Mouse (Mus musculus) heart, postnatal 4 days (tissue): ENCODE measurements around the gene Hnrnpa3. TPM values are rescaled to one million over a fixed set of nuclear protein-coding genes. Genes with fewer than 3 reads are reported as not detected.
"Not testable (repeated sequence)": the region's sequence is repeated elsewhere in the genome, so short reads cannot be mapped to it uniquely, and the experiment has no call there.

ENCODE experiments used
- DNase-seq: peaks from one replicate; pipeline ENCODE4 v3.0.0; 2021
- total RNA-seq, 2 experiments: library from RNA; stranded (reverse); gene quantifications; 2 replicates each; pipeline ENCODE4 v1.2.3; 2021

Gene Hnrnpa3
- total RNA-seq, 2 experiments from 2014 or later, result 504 to 509 TPM

DNA sequence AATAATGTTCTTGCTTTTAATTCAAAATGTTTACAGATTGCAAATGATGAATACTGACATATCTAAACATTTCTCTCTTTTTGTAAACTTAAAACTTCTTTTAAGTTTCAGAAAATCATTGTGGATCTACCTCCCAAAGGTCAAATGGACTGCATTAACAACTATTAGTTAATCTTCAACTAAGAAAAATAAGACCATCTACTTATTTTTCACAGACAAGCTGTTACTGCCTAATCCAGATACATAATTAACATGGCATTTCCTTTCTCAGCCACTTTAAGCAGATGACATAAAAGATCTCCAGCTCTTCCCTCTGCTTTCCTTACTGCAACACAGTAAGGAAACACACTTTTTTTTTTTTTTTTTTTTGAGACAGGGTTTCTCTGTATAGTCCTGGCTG, 21.7 kb upstream of the Hnrnpa3 start:
- DNase-seq, result no peak

DNA sequence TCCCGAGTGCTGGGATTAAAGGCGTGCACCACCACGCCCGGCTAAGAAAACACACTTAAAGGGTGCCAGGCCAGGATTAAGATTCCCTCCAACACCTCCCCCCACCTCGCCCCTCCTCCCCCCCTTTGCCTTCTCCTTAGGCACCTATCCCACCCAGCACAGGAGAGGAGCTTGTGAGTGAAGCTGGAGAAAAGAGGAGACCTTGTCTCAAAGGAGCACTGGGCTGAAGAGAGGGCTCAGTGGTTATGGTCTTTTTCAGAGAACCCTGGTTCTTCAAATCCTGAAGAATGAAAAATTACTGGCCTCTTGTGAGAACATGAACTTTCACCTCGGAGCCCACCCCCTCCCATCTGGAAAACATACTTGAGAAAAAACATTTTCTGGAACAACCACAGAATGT, 21.2 kb upstream of the Hnrnpa3 start:
- DNase-seq, result not testable (repeated sequence)

DNA sequence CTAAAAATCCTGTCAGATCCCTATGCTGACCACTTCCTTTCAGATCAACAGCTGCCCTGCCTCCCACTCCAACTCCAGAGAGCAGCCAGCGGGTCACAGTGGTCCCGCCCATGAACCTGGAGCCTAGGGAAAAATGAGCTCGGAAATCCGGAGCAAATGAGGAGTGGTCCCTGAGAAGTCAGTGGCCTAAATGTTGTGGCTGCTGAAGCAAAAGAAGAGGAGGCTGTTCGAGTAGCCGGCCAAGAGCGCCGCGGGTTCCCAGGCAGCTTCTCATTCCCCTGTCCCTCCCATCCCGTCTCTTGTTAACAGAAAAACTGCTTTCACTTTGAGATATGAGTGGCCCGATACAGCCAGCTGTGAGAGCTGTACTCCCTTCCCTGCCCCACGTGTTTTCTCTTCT, 19.5 kb upstream of the Hnrnpa3 start:
- not testable (repeated sequence) for DNase-seq

DNA sequence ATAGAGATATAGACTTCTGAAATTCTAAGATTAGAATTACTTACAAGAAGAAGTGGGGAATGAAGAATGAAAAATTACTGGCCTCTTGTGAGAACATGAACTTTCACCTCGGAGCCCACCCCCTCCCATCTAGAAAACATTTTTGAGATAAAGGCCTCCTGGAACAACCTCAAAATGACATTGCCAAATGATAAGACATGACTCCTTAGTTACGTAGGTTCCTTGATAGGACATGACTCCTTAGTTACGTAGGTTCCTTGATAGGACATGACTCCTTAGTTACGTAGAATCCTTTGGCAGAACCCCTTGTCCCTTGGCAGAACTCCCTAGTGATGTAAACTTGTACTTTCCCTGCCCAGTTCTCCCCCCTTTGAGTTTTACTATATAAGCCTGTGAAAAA, 16.7 kb upstream of the Hnrnpa3 start:
- not testable (repeated sequence) for DNase-seq

DNA sequence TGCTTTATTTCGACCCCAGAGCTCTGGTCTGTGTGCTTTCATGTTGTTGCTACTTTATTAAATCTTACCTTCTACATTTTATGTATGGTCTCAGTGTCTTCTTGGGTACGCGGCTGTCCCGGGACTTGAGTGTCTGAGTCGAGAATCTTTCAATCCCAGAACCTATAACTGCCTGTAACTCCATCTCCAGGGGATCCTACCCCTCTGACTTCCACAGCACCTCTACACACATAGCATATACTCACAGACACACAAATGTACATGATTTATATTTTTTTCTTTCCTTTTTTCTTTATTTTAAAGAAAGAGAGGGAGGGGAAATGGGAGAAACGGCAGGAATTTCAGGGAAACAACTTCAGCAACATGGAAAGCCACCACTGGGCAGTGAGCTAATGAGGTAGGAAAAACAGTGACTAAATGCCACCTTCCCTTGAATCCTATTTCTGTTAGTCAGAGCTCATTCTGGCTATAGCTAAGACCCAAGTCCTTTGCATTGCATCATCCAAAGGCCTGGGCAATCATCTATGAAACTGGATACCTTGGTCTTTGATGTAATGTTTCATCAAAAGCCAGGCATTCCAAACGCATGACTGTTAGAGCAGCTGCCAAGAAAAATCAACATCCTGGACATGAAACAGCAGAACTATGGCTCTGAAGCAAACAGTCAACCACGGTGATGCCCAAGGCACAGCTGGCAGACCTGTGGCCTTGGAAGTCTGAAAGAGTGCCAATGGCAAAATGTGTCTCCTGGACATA, 16.1 kb upstream of the Hnrnpa3 start:
- peak; percentile 46 for DNase-seq

DNA sequence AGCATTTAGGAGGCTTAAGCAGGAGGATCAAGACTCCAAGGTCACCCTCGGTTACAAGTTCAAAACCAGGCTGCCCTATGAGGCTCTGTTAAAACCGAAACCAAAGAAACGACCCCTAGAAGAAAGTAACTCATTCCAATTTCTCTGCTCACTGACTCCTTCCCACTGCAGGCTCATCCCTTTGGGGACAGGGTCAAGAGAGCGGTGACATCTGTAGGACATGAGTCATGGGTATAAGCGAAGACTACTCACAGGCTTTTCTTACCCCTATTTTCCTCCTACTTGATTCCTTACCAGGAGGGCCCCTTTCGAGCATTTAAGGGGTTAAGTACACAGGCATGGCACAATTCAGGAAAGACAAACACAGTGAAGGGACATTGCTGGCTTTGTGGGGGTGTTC, 15.1 kb upstream of the Hnrnpa3 start:
- no peak for DNase-seq

DNA sequence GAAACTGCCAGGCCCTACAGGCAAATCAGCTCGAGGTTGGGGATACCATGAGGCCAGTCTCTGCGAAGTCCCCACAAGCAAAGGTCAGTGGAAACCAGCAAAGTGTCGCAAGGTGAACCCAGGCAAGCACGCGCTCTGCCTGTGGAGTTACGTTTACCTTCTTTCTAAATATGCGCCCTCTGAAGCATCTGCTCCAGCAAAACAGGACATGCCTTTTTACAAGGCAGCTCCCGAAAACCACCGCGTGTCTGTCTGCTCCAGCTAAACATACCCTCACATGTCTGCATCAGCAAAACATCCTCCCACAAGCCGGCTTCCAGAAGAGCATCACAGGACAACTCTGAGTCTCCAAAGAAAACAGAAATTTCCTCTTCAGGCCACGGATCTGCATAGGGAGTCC, 13.8 kb upstream of the Hnrnpa3 start:
- DNase-seq, result no peak

DNA sequence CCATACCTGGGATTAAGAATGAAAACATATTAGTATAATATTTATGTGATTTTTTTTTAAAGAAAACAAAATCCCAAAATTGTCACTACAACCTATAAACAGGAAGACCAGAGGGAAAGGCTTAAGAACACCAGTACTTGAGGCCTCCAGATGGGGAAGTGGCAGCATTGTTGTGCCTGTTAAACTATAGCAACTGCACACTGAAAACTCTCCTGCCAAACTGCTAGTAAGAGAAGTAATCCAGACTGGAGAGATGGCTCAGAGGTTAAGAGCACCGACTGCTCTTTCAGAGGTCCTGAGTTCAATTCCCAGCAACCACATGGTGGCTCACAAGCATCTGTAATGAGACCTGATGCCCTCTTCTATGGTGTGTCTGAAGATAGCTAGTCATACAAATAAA, 8.6 kb upstream of the Hnrnpa3 start:
- no peak for DNase-seq

DNA sequence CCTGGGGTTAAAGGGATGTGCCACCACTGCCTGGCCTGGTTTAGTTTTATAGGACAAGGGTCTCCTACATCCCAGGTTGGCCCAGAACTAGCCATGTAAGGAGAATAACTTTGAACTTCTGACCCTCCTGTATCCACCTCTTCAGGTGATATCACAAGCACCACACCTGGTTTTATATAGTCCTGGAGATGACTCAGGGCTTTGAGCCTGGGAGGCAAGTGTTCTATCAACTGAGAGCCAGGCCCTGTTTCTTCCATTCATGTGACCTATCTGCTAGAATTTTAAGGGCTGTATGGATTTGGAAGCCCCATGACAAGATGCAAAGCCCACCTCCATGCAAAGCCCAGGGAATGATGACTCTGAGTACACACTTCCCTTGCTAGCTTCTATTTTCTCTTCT, 5.9 kb upstream of the Hnrnpa3 start:
- no peak for DNase-seq

DNA sequence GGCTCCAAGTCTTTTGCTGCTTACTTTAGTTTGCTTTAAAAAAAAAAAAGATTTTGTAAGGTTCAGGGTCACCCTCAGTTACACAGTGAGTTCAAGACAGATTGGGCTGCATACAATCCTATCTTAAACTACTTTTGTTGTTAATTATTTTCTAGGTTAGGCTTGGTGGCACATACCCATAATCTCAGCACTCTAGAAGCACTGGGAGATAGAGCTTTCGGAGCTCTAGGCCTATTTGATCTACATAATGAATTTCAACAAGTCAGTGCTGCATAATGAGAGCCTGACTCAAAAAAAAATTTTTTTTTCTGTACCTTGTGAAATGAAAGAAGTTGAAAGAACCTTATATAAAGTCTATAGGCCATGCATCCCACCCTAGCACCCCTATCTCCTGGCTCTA, 4.4 kb upstream of the Hnrnpa3 start:
- no peak for DNase-seq

DNA sequence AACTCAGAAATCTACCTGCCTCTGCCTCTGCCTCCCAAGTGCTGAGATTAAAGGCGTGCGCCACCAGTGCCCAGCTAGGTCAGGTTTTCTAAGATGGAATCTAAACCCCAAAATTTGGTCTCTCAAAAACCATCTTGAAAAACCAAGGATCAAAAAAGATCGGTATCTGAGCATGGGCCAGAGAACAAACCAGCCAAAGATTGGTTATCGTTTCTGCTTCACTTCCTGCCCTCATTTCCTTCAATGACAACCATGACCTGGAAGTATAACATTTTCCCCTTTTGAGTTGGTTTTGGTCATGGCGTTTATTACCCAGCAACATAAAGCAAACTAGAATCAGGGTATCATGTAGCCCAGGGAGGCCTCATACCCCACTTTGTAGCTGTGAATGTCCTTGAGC, 2.1 kb upstream of the Hnrnpa3 start:
- DNase-seq, result no peak

DNA sequence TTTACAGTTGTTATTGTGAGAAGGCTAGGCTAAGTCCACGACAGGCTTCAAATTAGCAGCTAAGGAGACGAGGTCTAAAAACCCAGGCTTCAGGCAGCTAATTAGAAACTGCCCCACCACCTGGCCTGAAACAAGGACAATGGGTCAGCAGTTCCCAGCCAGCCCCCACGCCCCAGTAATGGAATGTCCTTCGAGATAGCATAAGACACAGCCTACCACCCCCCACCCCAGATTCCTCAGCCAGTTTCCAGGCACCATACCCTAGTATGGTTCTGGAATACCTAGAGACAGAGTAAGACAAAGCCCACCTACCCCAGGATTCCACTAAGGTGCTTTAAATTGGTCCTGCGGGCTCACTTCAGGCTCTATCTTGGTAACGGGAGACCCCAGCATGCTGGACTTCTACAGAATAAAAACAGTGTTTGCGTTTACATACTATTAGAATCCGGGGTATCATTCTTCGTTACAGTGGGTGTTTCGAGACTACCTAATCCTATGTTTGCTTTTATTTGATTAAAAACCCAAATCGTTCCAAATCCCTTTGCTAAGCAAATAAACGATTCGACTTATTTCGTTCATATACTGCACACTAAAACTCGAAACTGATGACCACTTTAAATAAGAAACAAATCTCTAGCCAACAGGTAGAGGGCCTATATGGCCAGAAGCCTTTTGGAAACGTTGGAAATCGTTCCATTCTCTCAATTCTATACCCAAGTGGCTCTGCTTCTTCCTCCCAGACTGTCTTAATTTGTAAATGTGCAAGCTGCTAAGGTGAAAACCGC, 962 bp upstream of the Hnrnpa3 start:
- DNase-seq, result peak; percentile 62

DNA sequence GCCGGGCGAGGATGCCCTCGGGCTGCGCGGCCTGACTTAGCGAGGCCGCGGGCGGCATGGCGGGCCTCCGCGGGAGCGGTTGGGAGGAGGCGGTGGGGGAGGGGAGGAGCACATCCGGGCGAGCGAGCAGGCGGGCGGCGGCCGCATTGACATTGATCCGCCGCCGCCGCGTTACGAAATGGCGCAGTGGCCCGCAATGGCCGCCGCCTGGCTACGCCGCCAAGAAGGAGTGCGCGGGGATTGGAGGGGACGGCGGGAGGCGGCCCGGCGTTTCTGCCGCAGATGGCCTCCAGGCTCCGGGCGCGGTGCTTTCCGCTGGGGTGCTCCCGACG, 534 bp downstream of the Hnrnpa3 start:
- peak; percentile 95 for DNase-seq

DNA sequence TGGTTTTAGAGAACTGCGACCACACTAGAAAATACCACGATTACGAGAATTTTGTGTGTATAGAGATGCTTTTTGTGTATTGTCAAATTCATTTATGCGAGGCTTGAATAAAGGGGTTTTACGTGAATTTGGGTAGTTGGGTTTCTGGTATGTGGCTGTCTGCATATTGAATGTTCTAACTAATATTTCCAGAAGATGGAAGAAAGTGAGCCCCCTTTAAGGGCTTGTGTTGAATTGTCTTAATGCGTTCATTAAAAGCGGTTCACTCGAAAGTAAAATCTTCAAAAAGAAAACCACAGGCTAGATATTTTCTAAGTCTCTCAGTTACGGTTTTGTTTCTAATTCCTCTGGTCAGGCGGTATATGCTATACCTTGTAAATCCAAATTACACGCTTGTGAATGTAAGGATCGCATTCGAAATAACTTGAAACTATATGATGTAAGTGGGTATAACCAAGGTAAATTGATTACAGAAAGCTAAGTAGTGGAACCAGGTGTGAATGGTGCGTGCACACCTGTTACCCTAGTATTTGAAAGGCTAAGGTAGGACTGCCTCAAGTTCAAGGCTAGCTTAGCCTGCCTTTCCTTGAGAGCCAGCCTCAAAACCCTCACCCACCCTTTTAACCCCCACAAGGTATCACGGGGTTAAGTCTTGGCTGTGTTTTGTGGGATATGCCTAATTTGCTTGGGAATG, 1.3 kb downstream of the Hnrnpa3 start:
- DNase-seq, result no peak

DNA sequence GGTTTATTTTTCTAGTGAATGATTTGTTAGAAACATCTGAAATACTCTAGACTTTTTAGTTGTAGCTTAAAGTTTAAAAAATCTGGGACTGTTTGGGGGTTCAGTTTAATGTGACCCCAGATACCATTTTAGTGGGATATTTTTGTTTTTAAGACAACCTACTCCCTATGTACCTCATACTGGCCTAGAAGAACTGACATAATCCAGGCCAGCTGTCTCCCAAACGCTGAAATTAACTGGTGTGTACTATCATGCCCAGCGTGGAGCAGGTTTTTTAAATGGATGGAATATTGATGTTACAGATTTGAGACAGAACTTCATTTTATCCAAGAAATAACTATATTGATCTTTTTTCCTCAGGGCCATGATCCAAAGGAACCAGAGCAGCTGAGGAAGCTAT, 2.0 kb downstream of the Hnrnpa3 start:
- no peak for DNase-seq

DNA sequence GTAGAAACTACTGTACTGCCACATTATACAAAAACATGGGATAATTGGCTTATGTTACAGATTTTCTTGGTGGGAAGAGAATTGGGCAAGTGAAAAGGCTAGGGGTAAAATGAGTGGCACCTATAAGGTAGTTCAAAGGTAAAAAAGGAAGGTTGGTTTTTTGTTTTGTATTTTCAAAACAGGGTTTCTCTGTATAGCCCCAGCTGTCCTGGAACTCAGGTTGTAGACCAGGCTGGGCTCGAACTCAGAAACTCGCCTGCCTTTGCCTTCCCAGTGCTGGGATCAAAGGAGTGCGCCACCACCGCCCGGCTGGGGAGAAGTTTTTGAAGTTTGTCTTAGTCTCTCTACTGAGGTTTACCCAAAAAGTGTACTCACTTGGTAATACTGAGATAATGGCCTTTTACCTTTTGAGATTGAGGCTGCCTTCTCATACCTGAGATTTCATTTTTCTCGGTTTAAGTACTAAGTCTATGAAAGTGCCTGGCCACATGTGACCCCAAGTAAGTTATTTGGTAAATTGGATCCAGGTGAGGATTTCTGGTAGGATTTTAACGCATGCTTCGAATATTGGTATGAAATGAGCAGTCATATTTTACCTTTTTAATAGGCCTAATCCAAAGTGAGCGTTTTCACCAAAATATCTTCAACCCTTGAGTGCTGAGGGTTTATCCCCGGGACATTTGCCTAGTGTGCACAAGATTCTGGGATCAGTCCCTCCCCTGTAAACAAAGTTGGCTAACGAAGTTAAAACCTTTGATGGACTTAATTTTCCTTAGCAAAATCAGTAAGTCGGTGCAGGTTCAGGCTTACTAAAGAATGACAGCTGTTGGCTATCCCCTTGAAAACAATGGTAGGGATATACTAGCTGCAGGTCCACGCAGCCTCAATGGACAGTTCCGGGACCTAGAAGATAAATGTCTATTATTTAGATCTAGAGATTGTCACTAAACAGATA, 10.7 kb downstream of the Hnrnpa3 start:
- DNase-seq, result no peak

DNA sequence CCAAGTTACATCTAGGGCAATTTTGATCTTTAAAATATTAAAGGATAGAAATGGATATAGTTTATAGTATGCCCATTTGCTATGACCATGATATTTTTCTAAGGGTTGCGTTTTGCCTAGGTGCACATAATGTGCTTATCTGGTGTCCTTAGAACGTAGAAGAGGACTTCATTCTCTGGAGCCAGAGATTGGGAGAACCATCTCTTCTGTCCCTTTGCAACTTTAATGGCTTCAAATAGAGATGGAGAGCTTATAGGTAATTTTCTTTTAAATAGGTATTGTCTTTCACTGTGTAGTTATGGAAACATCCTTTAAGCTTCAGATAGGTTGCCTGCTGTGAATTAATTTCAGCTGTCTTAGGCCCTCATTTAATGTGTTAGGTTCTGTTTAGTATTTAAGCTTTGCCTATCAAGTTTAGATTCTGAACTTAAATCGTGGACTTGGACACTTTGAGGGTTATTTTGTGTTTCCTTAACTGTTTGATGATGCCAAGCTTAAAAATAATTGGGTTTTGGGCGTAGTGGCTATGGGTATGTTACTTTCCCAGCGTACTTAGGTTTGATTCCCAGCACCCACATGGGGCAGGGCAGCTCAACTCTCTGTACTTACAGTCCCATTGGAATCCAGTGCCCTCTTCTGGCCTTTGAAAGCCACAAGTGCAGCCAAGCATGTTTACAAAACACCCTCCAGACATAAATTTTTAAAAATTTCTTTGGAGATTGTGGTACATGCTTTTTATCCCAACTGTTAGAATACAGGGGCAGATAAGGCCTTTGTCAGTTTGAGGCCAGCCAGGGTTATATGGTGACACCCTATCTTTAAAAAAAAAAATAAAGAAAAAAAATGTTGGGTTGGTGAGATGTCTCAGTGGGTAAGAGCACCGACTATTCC, 11.6 kb downstream of the Hnrnpa3 start:
- DNase-seq, result no peak

DNA sequence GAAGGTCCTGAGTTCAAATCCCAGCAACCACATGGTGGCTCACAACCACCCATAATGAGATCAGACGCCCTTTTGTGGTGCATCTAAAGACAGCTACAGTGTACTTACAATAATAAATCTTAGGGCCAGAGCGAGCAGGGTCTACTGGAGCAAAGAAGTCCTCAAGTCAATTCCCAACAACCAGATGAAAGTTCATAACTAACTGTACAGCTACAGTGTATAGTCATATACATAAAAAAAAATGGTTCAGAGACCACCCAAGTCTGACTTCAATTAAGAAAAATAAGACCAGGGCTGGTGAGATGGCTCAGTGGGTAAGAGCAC, 12.2 kb downstream of the Hnrnpa3 start:
- DNase-seq, result no peak

DNA sequence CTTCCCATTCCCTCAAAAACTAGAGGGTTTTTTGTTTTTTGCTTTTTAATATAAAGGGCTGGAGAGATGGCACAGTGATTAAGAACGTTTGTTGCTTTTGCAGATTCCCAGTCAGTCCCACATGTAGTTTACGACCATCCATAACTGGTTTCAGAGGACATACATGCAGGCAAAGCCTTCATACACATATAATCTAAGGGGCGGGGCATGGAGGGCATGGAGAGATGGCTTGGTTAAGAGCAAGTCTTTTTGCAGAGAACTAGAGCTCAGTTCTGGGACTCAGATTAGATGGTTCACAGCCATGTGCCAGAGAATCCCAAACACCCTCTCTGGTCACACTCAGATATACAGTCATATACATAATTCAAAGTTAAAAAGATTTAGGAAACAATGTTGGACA, 13.5 kb downstream of the Hnrnpa3 start:
- DNase-seq, result no peak

DNA sequence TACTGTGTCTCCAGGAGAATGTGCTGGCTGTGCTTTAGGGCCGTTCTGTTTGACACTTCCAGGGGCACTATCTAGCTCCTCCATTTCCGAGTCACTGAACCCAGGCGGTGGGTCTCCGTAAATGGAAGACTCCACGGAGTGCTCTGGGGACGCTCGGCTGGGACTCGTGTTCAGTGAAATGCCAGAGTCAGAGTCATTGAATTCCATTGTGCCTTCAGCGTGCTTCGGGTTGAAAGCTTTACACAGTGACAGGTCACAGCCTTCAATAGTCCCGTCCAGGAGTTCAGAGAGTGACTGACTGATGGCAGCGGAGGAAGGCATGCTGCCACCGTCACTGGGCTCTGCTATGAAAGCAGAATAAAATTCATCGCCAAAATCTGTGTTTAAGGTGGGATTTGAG, 17.5 kb downstream of the Hnrnpa3 start:
- DNase-seq, result no peak

DNA sequence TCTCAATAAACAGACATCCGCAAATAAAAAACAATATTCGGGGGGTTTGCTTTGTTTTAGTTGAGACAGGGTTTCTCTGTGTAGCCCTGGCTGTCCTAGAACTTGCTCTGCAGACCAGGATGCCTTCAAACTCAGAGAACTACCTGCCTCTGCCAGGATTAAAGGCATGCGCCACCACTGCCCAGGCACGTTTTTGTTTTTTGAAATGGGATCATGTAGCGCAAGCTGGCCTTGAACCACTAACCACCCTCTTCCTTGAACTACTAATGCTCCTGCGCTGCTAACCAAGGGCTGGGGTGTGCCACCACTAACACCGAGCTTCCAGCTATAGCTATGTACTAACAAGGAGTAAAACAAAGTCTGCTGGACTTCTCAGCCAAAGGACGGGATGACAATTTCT, 20.9 kb downstream of the Hnrnpa3 start:
- no peak for DNase-seq

DNA sequence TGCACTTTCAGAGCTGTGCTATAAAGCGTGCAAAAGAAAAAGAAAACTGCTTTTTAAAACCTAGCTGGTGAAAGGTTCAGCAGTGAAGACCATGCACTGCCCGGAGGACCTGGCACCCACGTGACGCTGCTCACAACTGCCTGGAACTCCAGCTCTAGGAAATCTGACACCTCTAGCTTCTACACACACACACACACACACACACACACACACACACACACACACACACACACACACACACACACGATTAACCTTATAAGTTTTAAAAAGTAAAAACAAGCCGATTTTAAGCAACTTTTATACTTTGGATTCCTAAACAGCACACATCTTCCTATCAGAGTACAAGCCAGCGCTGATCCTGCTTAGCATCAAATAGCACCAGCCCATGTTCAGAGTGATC, 22.4 kb downstream of the Hnrnpa3 start:
- DNase-seq, result peak; percentile 51
